Mouse (Mus musculus) thymus, postnatal 25 days (tissue): ENCODE data around the gene Cst10.

Experiments
- DNase-seq: peaks from one replicate; pipeline ENCODE4 v3.0.0; 2022

Gene Cst10

GRCm38 (mm10) chr2:149404757-149405156 is at the start of gene Cst10:
Cst10 (plus strand) TSS chr2:149405057.
- DNase-seq: no peak

DNA sequence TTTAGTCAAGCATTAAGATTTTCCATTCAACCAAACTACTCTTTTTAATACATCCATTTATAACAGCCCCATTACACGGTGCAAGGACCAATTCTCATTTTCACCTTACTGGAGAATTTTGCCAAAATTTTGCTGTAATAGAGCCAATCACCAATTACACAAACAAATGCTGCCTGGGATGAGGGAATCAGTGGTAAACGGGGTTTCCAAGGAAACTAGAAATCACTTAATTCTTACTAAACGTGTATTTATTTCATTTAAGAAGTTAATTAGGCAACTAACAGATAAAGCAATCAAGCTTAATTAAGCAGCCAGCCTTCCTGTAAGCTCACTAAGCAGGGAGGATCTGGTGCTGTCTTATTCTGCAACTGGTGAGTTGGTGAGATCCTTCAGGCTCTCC is 11.9 kb upstream of the Cst10 start:
- DNase-seq: no peak

DNA sequence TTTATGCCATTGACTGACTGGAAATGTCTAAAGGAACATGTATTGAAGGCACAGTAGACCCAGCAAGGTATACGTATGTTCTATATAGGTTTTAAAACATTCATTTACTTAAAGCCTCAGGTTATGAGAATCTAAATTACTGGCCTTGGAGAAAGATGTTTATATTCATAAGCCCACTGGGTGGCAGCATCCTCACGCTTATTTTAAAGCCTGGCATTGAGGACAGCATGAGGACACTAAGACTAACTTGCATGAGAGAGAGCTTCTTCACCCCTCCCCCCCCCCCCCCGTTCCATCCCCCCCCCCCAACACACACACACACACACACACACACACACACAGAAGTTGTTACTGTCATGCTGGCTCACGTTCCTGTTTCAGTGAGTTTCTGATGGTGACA is 17.7 kb downstream of the Cst10 start:
- no peak for DNase-seq
